Mouse (Mus musculus): ENCODE data around the gene Keap1.
"Not testable (repeated sequence)": the region's sequence is repeated elsewhere in the genome, so short reads cannot be mapped to it uniquely, and the experiment has no call there.

The Keap1 gene

GRCm38 (mm10) chr9:21195736-21196505 is 43.2 kb downstream of the Keap1 start:
- not testable (repeated sequence) for DNase-seq (ENCODE audit: low spot score)

GRCm38 (mm10) chr9:21194787-21195493 is 44.2 kb downstream of the Keap1 start:
- no peak for DNase-seq (ENCODE audit: low spot score)

DNA sequence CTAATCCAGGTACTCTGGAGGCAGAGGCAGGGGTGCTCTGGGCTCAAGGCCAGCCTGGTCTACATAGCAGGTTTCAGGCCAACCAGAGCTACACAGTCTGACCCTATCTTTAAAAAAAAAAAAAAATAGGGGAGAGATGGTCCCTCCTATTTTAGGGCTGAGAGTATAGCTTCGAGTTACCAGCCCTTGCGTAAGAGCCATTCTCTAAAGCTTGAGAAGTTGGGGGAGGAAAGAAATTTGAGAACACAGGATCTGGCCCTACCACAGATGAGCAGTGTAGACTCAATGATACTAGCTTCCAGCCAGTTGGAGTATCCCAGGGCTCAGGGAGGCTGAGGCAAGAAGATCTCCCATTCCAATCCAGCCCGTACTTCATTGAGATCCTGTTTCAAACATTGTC is 45.4 kb downstream of the Keap1 start:
- DNase-seq (ENCODE audit: low spot score): no peak

DNA sequence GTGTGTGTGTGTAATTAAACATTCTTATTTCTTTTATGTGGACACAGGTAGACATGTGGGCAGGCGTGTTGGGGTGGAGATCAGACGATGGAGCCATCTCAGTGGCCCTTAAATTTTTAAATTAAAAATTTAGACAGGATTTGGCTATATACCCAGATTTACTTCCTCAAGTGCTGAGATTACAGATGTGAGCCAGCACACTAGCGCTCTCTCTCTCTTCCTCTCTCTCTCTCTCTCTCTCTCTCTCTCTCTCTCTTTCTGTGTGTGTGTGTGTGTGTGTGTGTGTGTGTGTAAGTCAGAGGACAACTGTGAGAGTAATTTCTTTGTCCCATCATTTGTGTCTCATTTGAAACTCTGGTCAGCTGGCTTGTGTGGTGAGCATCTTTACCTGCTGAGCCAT is 48.5 kb downstream of the Keap1 start:
- no peak for DNase-seq (ENCODE audit: low spot score)

GRCm38 (mm10) chr9:21189905-21190304 is 49.3 kb downstream of the Keap1 start:
- no peak for DNase-seq (ENCODE audit: low spot score)

- no peak for DNase-seq (ENCODE audit: low spot score)
Observed at GRCm38 (mm10) chr9:21185436-21185835, 53.7 kb downstream of the Keap1 start.

GRCm38 (mm10) chr9:21184733-21185132 is 54.4 kb downstream of the Keap1 start:
- no peak for DNase-seq (ENCODE audit: low spot score)

DNA sequence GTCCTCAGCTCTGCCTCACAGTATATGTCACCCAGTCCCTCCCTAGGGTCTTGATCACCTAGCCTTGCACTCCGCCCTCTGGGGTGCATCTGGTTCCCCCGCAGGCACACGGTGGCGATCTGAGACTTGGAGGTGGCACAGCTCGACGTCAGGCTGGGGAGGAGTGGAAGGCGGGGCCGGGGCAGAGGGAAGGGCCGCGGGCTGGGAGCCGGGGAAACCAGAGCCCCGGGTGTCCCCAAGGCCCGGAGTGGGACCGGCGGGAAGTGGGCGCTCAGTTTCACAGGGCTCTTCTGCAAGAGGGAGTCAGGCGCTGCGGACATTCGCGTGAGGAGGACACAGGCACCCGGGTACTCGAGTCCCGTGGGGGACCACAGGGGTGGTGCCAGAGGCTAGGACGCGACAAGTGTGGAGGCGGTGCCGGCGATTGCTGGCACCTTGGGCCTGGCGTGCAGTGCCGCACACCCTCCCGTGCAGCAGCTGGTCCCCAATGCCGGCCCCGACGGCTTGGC is 55.2 kb downstream of the Keap1 start:
- no peak for DNase-seq (ENCODE audit: low spot score)

- DNase-seq (ENCODE audit: low spot score): no peak
Observed at GRCm38 (mm10) chr9:21183421-21183820, 55.7 kb downstream of the Keap1 start.

GRCm38 (mm10) chr9:21181421-21182220 is 57.5 kb downstream of the Keap1 start:
- DNase-seq (ENCODE audit: low spot score): no peak

- no peak for DNase-seq (ENCODE audit: low spot score)
Observed at GRCm38 (mm10) chr9:21180841-21181240, 58.3 kb downstream of the Keap1 start.

GRCm38 (mm10) chr9:21180402-21180801 is 58.8 kb downstream of the Keap1 start:
- DNase-seq (ENCODE audit: low spot score): no peak
